Mouse (Mus musculus): ENCODE data around the gene Mef2c.

GRCm38 (mm10) chr13:83573327-83573726 lies 69.5 kb downstream of the Mef2c start:
- no peak for TF ChIP-seq TCF12 (IDR thresholded peaks at IDR 0.05; ENCODE audit: low read depth, low read length)
- TF ChIP-seq CTCF (conservative IDR thresholded peaks at IDR 0.05 in 1 of 2, IDR thresholded peaks at IDR 0.05 in 1 of 2; ENCODE audit: low read depth in 2 of 2, low read length in 2 of 2), result no peak
- peak; percentile 39 for TF ChIP-seq POLR2A (IDR thresholded peaks at IDR 0.05; ENCODE audit: low read depth, low read length)
- TF ChIP-seq CHD1 (IDR thresholded peaks at IDR 0.05; ENCODE audit: low read depth, low read length), result no peak
- TF ChIP-seq E2F4 (IDR thresholded peaks at IDR 0.05; ENCODE audit: insufficient replicate concordance, low read depth, low read length), result no peak

Measured in CH12.LX (cell line).